Comparison of ENCODE assay signal across 8 mouse cellular contexts in genomic region chr9:31175978-31176377, GRCm38 (mm10). TPM values are rescaled to one million over a fixed set of nuclear protein-coding genes. Genes with fewer than 3 reads are reported as not detected.
DNase-seq lines count a peak whose midpoint lies in the region; ATAC-seq lines count a peak whose summit lies in the region.
"Had no signal": no experiment of that assay in that cellular context is flagged by ENCODE, and none has a peak within 500 bp of the region (broad histone marks: within the 10 kb centered on the region; RNA-seq: fewer than 3 reads in every experiment).

No protein-coding gene starts in this region.

- no peak for DNase-seq in heart, adult 18-20 months
- DNase-seq in left cerebral cortex, adult 11 months (ENCODE audit: low spot score): peak; percentile 27
- DNase-seq in left cerebral cortex, postnatal 4 days: no peak
- no peak for DNase-seq in kidney, postnatal 4 days

- H3K9me3 ChIP-seq in heart, embryonic 11.5 days (replicated peaks; ENCODE audit: control insufficient read depth, low read length): no peaks in the 10 kb centered on the region
- H3K9me3 ChIP-seq in forebrain, embryonic 16.5 days (ENCODE audit: control insufficient read depth, low read length): no peaks in the 10 kb centered on the region
- H3K9me3 ChIP-seq: midbrain, embryonic 15.5 days had no signal

- no peak overlapping the region for H3K4me2 ChIP-seq in heart, embryonic 11.5 days
- H3K4me2 ChIP-seq in forebrain, embryonic 16.5 days (ENCODE audit: low read length): no peak overlapping the region
- H3K4me2 ChIP-seq: midbrain, embryonic 15.5 days had no signal

- no peaks in the 10 kb centered on the region for H3K27me3 ChIP-seq in heart, embryonic 11.5 days (ENCODE audit: control insufficient read depth, insufficient read depth, low read length)
- H3K27me3 ChIP-seq in forebrain, embryonic 16.5 days (replicated peaks; ENCODE audit: control insufficient read depth, insufficient read depth, low read length): no peaks in the 10 kb centered on the region
- H3K27me3 ChIP-seq: midbrain, embryonic 15.5 days had no signal

- peak overlapping the region; percentile 29; the same call in 1 of the 2 replicates for H3K27ac ChIP-seq in heart, embryonic 11.5 days (ENCODE audit: low read depth, low read length)
- H3K27ac ChIP-seq in forebrain, embryonic 16.5 days (ENCODE audit: low read length): peak overlapping the region; percentile 24
- H3K27ac ChIP-seq in macrophage: peak overlapping the region; percentile 73
- H3K27ac ChIP-seq: midbrain, embryonic 15.5 days had no signal

- H3K4me3 ChIP-seq in heart, embryonic 11.5 days (ENCODE audit: low read depth, low read length): no peak overlapping the region
- H3K4me3 ChIP-seq in forebrain, embryonic 16.5 days (replicated peaks; ENCODE audit: low read length): no peak overlapping the region
- no peak overlapping the region for H3K4me3 ChIP-seq in macrophage (ENCODE audit: inconsistent target)
- H3K4me3 ChIP-seq: midbrain, embryonic 15.5 days had no signal

- H3K36me3 ChIP-seq in heart, embryonic 11.5 days (ENCODE audit: control insufficient read depth, insufficient read depth, low read length): peaks cover 2% of the 10 kb centered on the region; the same call in 1 of the 2 replicates
- no peaks in the 10 kb centered on the region for H3K36me3 ChIP-seq in forebrain, embryonic 16.5 days (ENCODE audit: control insufficient read depth, insufficient read depth)
- H3K36me3 ChIP-seq in macrophage (ENCODE audit: inconsistent target): no peaks in the 10 kb centered on the region

- H3K79me2 ChIP-seq in macrophage (ENCODE audit: inconsistent target): peaks cover 59% of the 10 kb centered on the region

- H3K4me1 ChIP-seq in heart, embryonic 11.5 days (ENCODE audit: control insufficient read depth, insufficient read depth, low read length): peaks cover 27% of the 10 kb centered on the region
- H3K4me1 ChIP-seq in forebrain, embryonic 16.5 days (replicated peaks; ENCODE audit: control insufficient read depth, insufficient read depth, low read length): peaks cover 33% of the 10 kb centered on the region

- no peak overlapping the region for H3K9ac ChIP-seq in heart, embryonic 11.5 days (ENCODE audit: low read depth, low read length)
- H3K9ac ChIP-seq in forebrain, embryonic 16.5 days (replicated peaks; ENCODE audit: low read depth, low read length): no peak overlapping the region
- H3K9ac ChIP-seq: midbrain, embryonic 15.5 days had no signal

- 84% methylated on average over 3 of the region's 3 CpGs for WGBS in heart, embryonic 11.5 days (ENCODE audit: insufficient replicate concordance)
- 43% methylated on average over 3 of the region's 3 CpGs for WGBS in forebrain, embryonic 16.5 days
- 100% methylated on average over 3 of the region's 3 CpGs for WGBS in macrophage (ENCODE audit: missing documents)

- intact Hi-C loops in left cerebral cortex, postnatal 4 days (cut with DNase I): no loop called here

- ATAC-seq in heart, embryonic 11.5 days (replicated peaks; ENCODE audit: insufficient number of reproducible peaks, low FRiP score, low TSS enrichment): no peak
- ATAC-seq in forebrain, embryonic 16.5 days: peak; percentile 44
- ATAC-seq: midbrain, embryonic 15.5 days had no signal

RNA-seq across cellular contexts. Expression of gene Aplp2, which starts 35.6 kb away (rescaled TPM):
- polyA plus RNA-seq in heart, embryonic 11.5 days (2014; fragmentation: Nextera tagmentation; extraction: Ambion mirVana): 271 and 345 TPM in 2 replicates
- total RNA-seq in heart, adult 18-20 months (2021): 100 to 1,000 TPM; 318 to 322 TPM
- total RNA-seq in left cerebral cortex, postnatal 4 days (2021): 100 to 1,000 TPM; 305 to 324 TPM
- polyA plus RNA-seq in forebrain, embryonic 16.5 days (2015; fragmentation: Nextera tagmentation; extraction: Ambion mirVana): 275 and 276 TPM in 2 replicates
- 100 to 1,000 TPM; 101 to 757 (median 226) TPM for total RNA-seq in macrophage (2018; cell fraction: chromatin; rRNA removed)
- total RNA-seq in macrophage (2018; cell fraction: cytosol; rRNA removed): 1,000 to 10,000 TPM in 1 of 26 experiments, 100 to 1,000 TPM in 25; 168 to 1,050 (median 432) TPM
- total RNA-seq in macrophage (2018; cell fraction: nucleus; rRNA removed): 1,000 to 10,000 TPM in 5 of 26 experiments, 100 to 1,000 TPM in 21; 283 to 1,667 (median 734) TPM
- 523 to 1,267 TPM (median 707 TPM) in 3 replicates for polyA plus RNA-seq in macrophage (2018)

RNA-seq across cellular contexts. Expression of gene St14, which starts 44.3 kb away (rescaled TPM):
- polyA plus RNA-seq in heart, embryonic 11.5 days (2014; fragmentation: Nextera tagmentation; extraction: Ambion mirVana): 0.63 and 0.96 TPM in 2 replicates
- total RNA-seq in heart, adult 18-20 months (2021): under 1 TPM; 0.32 to 0.49 TPM
- under 1 TPM; 0.34 to 0.40 TPM for total RNA-seq in left cerebral cortex, postnatal 4 days (2021)
- 0.63 and 0.73 TPM in 2 replicates for polyA plus RNA-seq in forebrain, embryonic 16.5 days (2015; fragmentation: Nextera tagmentation; extraction: Ambion mirVana)
- 1 to 10 TPM; 1.1 to 6.3 (median 2.7) TPM for total RNA-seq in macrophage (2018; cell fraction: chromatin; rRNA removed)
- 1 to 10 TPM; 1.8 to 6.9 (median 3.5) TPM for total RNA-seq in macrophage (2018; cell fraction: cytosol; rRNA removed)
- 10 to 100 TPM in 1 of 26 experiments, 1 to 10 TPM in 25; 2.8 to 10.1 (median 4.9) TPM for total RNA-seq in macrophage (2018; cell fraction: nucleus; rRNA removed)
- 2.1 to 4.9 TPM (median 3.5 TPM) in 3 replicates for polyA plus RNA-seq in macrophage (2018)
